Mouse (Mus musculus) ES-E14 (cell line): Measurements from ENCODE around the gene Tmem102. TPM values are rescaled to one million over a fixed set of nuclear protein-coding genes. Genes with fewer than 3 reads are reported as not detected.

Source experiments
- DNase-seq: peaks from one replicate; pipeline ENCODE4 v3.0.0-alpha.2; 2013; ENCODE audit warnings: low read depth, low spot score
- H3K27ac ChIP-seq: 2 replicates; pipeline ENCODE4 v1.5.1; 2012; ENCODE audit warnings: low read depth, mild to moderate bottlenecking, low read length, moderate library complexity, mixed read lengths; ENCODE audit not compliant: poor library complexity, insufficient read depth, severe bottlenecking
- H3K36me3 ChIP-seq: 2 replicates; pipeline ENCODE4 v1.6.1; 2012; ENCODE audit warnings: mild to moderate bottlenecking, low read length, moderate library complexity, mixed read lengths; ENCODE audit not compliant: control insufficient read depth, poor library complexity, insufficient read depth, severe bottlenecking
- H3K4me1 ChIP-seq, 2 experiments: fragments of 150-350 bp in 1 of 2; sonication (generic) in 1 of 2; 2 replicates each; pipeline ENCODE4 v1.6.1; 2012; ENCODE audit warnings: low read length in 2 of 2, mild to moderate bottlenecking in 1 of 2, mixed read lengths in 1 of 2; ENCODE audit not compliant: control insufficient read depth in 2 of 2, insufficient read depth in 2 of 2, poor library complexity in 1 of 2
- H3K4me3 ChIP-seq, 2 experiments: fragments of 150-350 bp in 1 of 2; sonication (generic) in 1 of 2; 2 replicates each; pipeline ENCODE4 v1.5.1; 2012; ENCODE audit warnings: low read length in 2 of 2, low read depth in 1 of 2, mild to moderate bottlenecking in 1 of 2, mixed read lengths in 1 of 2; ENCODE audit not compliant: insufficient read depth in 1 of 2, poor library complexity in 1 of 2, severe bottlenecking in 1 of 2
- H3K9ac ChIP-seq: 2 replicates; pipeline ENCODE4 v1.6.1; 2012; ENCODE audit warnings: low read depth, mild to moderate bottlenecking, low read length, mixed read lengths; ENCODE audit not compliant: poor library complexity, insufficient read depth, severe bottlenecking
- H3K9me3 ChIP-seq: fragments of 150-350 bp; sonication (generic); 2 replicates; pipeline ENCODE4 v1.6.1; 2012; ENCODE audit warnings: low read depth, mild to moderate bottlenecking, low read length; ENCODE audit not compliant: control insufficient read depth, insufficient read depth
- CHD2 ChIP-seq: IDR thresholded peaks from 2 replicates; pipeline ENCODE4 v1.6.1; 2014; ENCODE audit warnings: mild to moderate bottlenecking, low read depth, low read length, inconsistent platforms
- HCFC1 ChIP-seq: IDR thresholded peaks from 2 replicates; pipeline ENCODE4 v1.6.1; 2012; ENCODE audit warnings: low read length, inconsistent platforms, borderline replicate concordance; ENCODE audit not compliant: insufficient read depth
- MAFK ChIP-seq: IDR thresholded peaks from 2 replicates; pipeline ENCODE4 v1.6.1; 2014; ENCODE audit warnings: mild to moderate bottlenecking, low read depth, low read length, inconsistent platforms; ENCODE audit not compliant: insufficient read depth
- ZC3H11A ChIP-seq: IDR thresholded peaks from 2 replicates; pipeline ENCODE4 v1.6.1; 2012; ENCODE audit warnings: low read depth, mild to moderate bottlenecking, inconsistent platforms, low read length, borderline replicate concordance
- ZNF384 ChIP-seq: IDR thresholded peaks from 2 replicates; pipeline ENCODE4 v1.6.1; 2012; ENCODE audit warnings: low read depth, low read length, inconsistent platforms
- in situ Hi-C, 2 experiments: fragments of 600-800 bp; cut with MboI; formaldehyde crosslinking; loops; one replicate each; pipeline ENCODE4 v1.15.1; 2025; ENCODE audit warnings: low sequenced_read_pairs in 2 of 2, inconsistent platforms in 1 of 2; ENCODE audit not compliant: unreplicated experiment in 2 of 2
- total RNA-seq: library from RNA; depleted of rRNA; stranded (reverse); fragments of 300-350 nt; gene quantifications from 2 replicates; pipeline ENCODE4 v1.2.3, GENCODE M21; 2012

The Tmem102 gene
- total RNA-seq, 1 experiment: 1.3 TPM

DNA sequence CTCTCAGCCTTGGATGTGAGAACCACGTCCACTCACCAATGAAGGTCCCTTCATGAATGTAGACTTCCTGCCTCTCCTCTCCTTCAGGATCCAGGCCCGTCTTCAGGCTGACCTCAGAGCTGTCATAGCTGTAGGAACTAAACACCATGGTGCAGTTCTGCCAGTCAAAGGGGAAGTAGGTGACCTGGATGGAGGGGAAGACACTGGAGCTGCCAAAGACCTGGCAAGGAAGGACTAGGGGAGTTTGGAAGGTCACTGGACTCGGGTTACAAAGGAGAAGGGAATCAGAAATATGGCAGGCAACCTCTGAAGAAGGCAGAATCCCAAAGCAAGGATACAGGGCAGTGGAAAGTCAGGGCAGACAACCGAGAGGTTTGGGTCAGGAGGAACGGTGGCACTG, 12.0 kb downstream of the Tmem102 start:
- no peak overlapping the region for H3K9ac ChIP-seq
- no peak overlapping the region for H3K4me3 ChIP-seq
- no peaks in the 10 kb centered on the region for H3K9me3 ChIP-seq
- DNase-seq: no peak
- no peak overlapping the region for H3K27ac ChIP-seq
- peaks cover 2 to 3% of the 10 kb centered on the region in 2 experiments; a peak in 3 of 4 replicates for H3K4me1 ChIP-seq
- no peaks in the 10 kb centered on the region for H3K36me3 ChIP-seq
- in situ Hi-C loops: no loop called here
- TF ChIP-seq ZNF384: no peak
- no peak for TF ChIP-seq ZC3H11A
- no peak for TF ChIP-seq HCFC1
- no peak for TF ChIP-seq MAFK
- no peak for TF ChIP-seq CHD2

- Histone ChIP-seq H3K27ac (no peak overlapping the region), H3K4me3 (no peak overlapping the region), H3K36me3 (no peaks in the 10 kb centered on the region), H3K9me3 (no peaks in the 10 kb centered on the region), H3K9ac (no peak overlapping the region), H3K4me1 (peaks cover 3 to 11% of the 10 kb centered on the region in 2 experiments; a peak in 3 of 4 replicates)
- no peak for DNase-seq
- no peak for TF ChIP-seq ZC3H11A
- in situ Hi-C loops: no loop called here
These were observed 14.0 kb downstream of the Tmem102 start for GRCm38 (mm10) chr11:69791420-69791819.

GRCm38 (mm10) chr11:69789431-69789830, 16.0 kb downstream of the Tmem102 start:
- no peak for DNase-seq
- Histone ChIP-seq H3K36me3 (no peaks in the 10 kb centered on the region), H3K9me3 (no peaks in the 10 kb centered on the region), H3K4me3 (no peak overlapping the region), H3K4me1 (peaks cover 0 to 15% of the 10 kb centered on the region in 2 experiments; a peak in 2 of 4 replicates), H3K9ac (no peak overlapping the region), H3K27ac (no peak overlapping the region)
- TF ChIP-seq MAFK (no peak), HCFC1 (no peak), ZC3H11A (no peak), ZNF384 (no peak), CHD2 (no peak)
- in situ Hi-C loops: no loop called here

GRCm38 (mm10) chr11:69787306-69787705, 18.1 kb downstream of the Tmem102 start:
- Histone ChIP-seq H3K27ac (no peak overlapping the region), H3K9me3 (no peaks in the 10 kb centered on the region), H3K36me3 (no peaks in the 10 kb centered on the region), H3K9ac (no peak overlapping the region), H3K4me3 (no peak overlapping the region), H3K4me1 (peaks cover 3 to 20% of the 10 kb centered on the region in 2 experiments)
- TF ChIP-seq CHD2 (no peak), ZC3H11A (no peak), MAFK (no peak), HCFC1 (no peak), ZNF384 (no peak)
- no peak for DNase-seq
- in situ Hi-C loops: no loop called here

GRCm38 (mm10) chr11:69784793-69785272, 20.6 kb downstream of the Tmem102 start:
- H3K4me1 ChIP-seq: peaks cover 3 to 26% of the 10 kb centered on the region in 2 experiments
- peak overlapping the region; percentile 50 to 67 for H3K4me3 ChIP-seq
- in situ Hi-C loops: no loop called here
- no peaks in the 10 kb centered on the region for H3K36me3 ChIP-seq
- peak overlapping the region; percentile 62 for H3K9ac ChIP-seq
- 0 out of 2 replicates have a peak overlapping the region, but pooled peaks have one; percentile 22 for H3K27ac ChIP-seq
- no peak for DNase-seq
- TF ChIP-seq ZNF384: no peak
- no peaks in the 10 kb centered on the region for H3K9me3 ChIP-seq
